Mouse (Mus musculus) olfactory bulb, adult 2 months (tissue): ENCODE data around the gene Timm17b.
A peak's percentile ranks its signal among the peaks of the same experiment; 100 is the strongest.

Experiments
- CTCF ChIP-seq: fragments of 200-500 bp; IDR thresholded peaks from 2 replicates; pipeline ENCODE4 v1.5.1; 2012; ENCODE audit warnings: low read depth, mild to moderate bottlenecking, low read length, moderate library complexity; ENCODE audit not compliant: insufficient read depth
- POLR2A ChIP-seq: fragments of 200-500 bp; IDR thresholded peaks from 2 replicates; pipeline ENCODE4 v1.6.1; 2012; ENCODE audit warnings: mild to moderate bottlenecking, low read depth, low read length, moderate library complexity; ENCODE audit not compliant: insufficient read depth

- TF ChIP-seq POLR2A, result peak; percentile 55; the same call in 1 of the 2 replicates
- no peak for TF ChIP-seq CTCF
Measured at GRCm38 (mm10) chrX:7947108-7947899, 48.1 kb downstream of the Timm17b start, which contains the start of gene Hdac6.
